Mouse (Mus musculus): ENCODE measurements around the gene Marveld2.

DNA sequence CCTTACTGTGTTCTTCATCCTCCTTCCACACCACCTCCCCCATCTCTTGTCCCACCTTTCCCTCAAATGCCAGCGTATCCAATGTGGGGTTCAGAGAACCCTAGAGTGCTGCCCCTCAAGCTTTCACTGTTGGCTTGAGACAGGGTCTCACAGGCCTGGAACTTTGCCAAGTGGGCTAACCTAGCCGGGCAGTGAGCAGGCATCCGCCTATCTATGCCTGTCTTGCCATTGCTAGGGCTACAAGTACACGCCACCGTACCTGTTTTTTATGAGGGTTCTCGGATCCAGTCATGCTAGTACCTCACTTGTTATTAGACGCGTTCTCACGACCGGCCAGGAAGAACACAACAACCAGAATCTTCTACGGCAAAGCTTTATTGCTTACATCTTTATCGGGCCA lies 28.1 kb downstream of the Marveld2 start:
- TF ChIP-seq CTCF (IDR thresholded peaks at IDR 0.05; ENCODE audit: insufficient read depth, low read length) = no peak
- TF ChIP-seq POLR2A (IDR thresholded peaks at IDR 0.05; ENCODE audit: borderline replicate concordance, extremely low read depth, low read depth, low read length) = no peak
